Mouse (Mus musculus): ENCODE results near the gene Kcnh3. TPM values are rescaled to one million over a fixed set of nuclear protein-coding genes. Genes with fewer than 3 reads are reported as not detected.

Gene Kcnh3
- polyA plus RNA-seq, 1 experiment, result 0.04 TPM

DNA sequence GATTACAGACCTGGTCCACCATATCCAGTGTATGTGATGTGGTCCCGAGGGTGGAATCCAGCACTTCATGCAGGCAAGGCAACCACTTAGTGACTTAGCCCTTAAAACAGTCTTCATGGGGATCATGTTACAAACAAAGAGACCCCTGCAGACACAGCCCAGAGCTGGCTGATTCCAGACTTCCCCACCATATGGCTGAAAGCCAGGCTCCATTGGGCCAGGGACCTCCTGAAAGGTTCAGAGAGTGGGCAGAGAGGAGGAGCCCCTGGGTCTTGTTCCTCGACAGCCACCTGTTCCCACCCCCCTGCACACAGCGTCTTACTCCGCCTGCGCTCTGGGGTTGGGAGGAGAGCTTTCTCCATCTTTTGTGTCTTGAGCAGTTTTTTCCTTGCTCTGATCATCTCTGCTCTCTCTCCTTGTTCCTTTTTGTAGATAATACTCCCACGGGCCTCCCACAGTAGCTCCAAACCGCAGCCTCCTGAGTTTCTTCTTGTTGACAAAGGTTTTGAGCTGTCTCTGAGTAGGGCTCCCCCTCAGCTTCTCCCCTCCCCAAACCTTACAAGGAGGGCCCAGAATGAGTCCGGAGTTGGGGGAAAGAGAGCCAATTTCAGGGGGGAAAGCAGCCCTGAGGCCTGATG is 3.2 kb upstream of the Kcnh3 start:
- H3K79me2 ChIP-seq (ENCODE audit: control insufficient read depth, insufficient read depth), result no peaks in the 10 kb centered on the region
- H3K4me3 ChIP-seq (ENCODE audit: insufficient read depth, poor library complexity, severe bottlenecking), result no peak overlapping the region
- TF ChIP-seq MYOD1 (IDR thresholded peaks at IDR 0.05; ENCODE audit: control insufficient read depth, insufficient read length, low read depth), result no peak
- no peak for TF ChIP-seq CTCF (IDR thresholded peaks at IDR 0.05; ENCODE audit: control insufficient read depth, insufficient read depth, insufficient read length)
- TF ChIP-seq FOSL1 (IDR thresholded peaks at IDR 0.05; ENCODE audit: insufficient read depth, low read length, poor library complexity, severe bottlenecking), result no peak
- no peak for TF ChIP-seq MYOG (IDR thresholded peaks at IDR 0.05; ENCODE audit: control insufficient read depth, extremely low read depth, insufficient read length)
- TF ChIP-seq USF1 (IDR thresholded peaks at IDR 0.05; ENCODE audit: low read depth), result no peak
- no peak for TF ChIP-seq MAX (IDR thresholded peaks at IDR 0.05)
- TF ChIP-seq CEBPB (IDR thresholded peaks at IDR 0.05; ENCODE audit: low read depth), result no peak
- H3K27me3 ChIP-seq (ENCODE audit: control insufficient read depth, insufficient read depth, insufficient read length), result peaks cover 63% of the 10 kb centered on the region
- H3K36me3 ChIP-seq (ENCODE audit: control insufficient read depth, insufficient read depth), result no peaks in the 10 kb centered on the region
- no peak overlapping the region for H3ac ChIP-seq (ENCODE audit: control insufficient read depth, insufficient read length, low read depth)
- H3K79me3 ChIP-seq (ENCODE audit: low read depth), result no peaks in the 10 kb centered on the region

GRCm38 (mm10) chr15:99222794-99223584 is 1.7 kb upstream of the Kcnh3 start:
- Histone ChIP-seq H3ac (ENCODE audit: control insufficient read depth, insufficient read length, low read depth) (no peak overlapping the region), H3K79me3 (ENCODE audit: low read depth) (no peaks in the 10 kb centered on the region), H3K4me3 (ENCODE audit: insufficient read depth, poor library complexity, severe bottlenecking) (peak overlapping the region; percentile 28), H3K36me3 (ENCODE audit: control insufficient read depth, insufficient read depth) (no peaks in the 10 kb centered on the region), H3K79me2 (ENCODE audit: control insufficient read depth, insufficient read depth) (no peaks in the 10 kb centered on the region), H3K27me3 (ENCODE audit: control insufficient read depth, insufficient read depth, insufficient read length) (peaks cover 78% of the 10 kb centered on the region)
- TF ChIP-seq FOSL1 (IDR thresholded peaks at IDR 0.05; ENCODE audit: insufficient read depth, low read length, poor library complexity, severe bottlenecking) (no peak), CTCF (IDR thresholded peaks at IDR 0.05; ENCODE audit: control insufficient read depth, insufficient read depth, insufficient read length) (no peak), USF1 (IDR thresholded peaks at IDR 0.05; ENCODE audit: low read depth) (no peak), MYOD1 (IDR thresholded peaks at IDR 0.05; ENCODE audit: control insufficient read depth, insufficient read length, low read depth) (no peak), MAX (IDR thresholded peaks at IDR 0.05) (no peak), CEBPB (IDR thresholded peaks at IDR 0.05; ENCODE audit: low read depth) (no peak), MYOG (IDR thresholded peaks at IDR 0.05; ENCODE audit: control insufficient read depth, extremely low read depth, insufficient read length) (no peak)

- no peak for TF ChIP-seq MYOD1 (IDR thresholded peaks at IDR 0.05; ENCODE audit: control insufficient read depth, insufficient read length, low read depth)
- no peak for TF ChIP-seq MAX (IDR thresholded peaks at IDR 0.05)
- Histone ChIP-seq H3K79me2 (ENCODE audit: control insufficient read depth, insufficient read depth) (no peaks in the 10 kb centered on the region), H3ac (ENCODE audit: control insufficient read depth, insufficient read length, low read depth) (peak overlapping the region; percentile 55), H3K27me3 (ENCODE audit: control insufficient read depth, insufficient read depth, insufficient read length) (peaks cover 85% of the 10 kb centered on the region), H3K4me3 (ENCODE audit: insufficient read depth, poor library complexity, severe bottlenecking) (peak overlapping the region; percentile 28), H3K36me3 (ENCODE audit: control insufficient read depth, insufficient read depth) (no peaks in the 10 kb centered on the region), H3K79me3 (ENCODE audit: low read depth) (no peaks in the 10 kb centered on the region)
Measured at GRCm38 (mm10) chr15:99223585-99224207, 965 bp upstream of the Kcnh3 start.

DNA sequence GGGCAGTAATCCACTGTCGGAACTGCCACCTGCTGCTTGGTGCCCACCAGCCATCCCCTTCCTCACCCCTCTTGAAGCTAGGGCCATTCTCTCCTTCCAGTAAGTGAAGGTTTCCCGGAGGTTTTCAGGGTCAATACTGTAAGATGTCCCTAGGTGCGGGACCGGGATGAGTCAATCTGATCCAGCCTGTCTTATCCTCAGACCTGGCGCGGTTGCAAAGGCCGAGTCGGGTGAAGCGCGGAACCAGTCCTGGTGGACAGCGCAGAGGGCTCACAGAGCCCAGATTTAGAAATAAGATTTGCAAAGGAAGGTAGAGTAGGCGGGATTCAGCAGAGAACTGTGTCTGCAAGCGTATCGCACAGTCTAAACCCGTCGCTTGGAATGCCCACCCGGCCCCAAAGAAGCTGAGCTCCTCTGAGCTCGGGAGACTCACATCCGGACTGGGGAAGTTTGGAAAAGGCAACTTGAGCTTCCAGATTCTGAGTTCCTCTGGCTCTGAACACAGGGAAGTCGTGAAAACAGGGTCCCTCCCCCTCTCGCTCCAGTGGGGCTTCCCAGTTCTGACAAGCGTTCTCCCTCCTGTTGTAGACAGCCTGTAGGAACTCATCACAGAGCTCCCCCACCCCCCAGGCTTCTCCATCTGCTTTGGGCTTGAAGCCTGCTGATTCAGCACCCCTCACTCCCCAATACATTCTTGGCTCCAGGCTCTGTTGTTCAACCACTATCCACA is 585 bp downstream of the Kcnh3 start:
- no peaks in the 10 kb centered on the region for H3K36me3 ChIP-seq (ENCODE audit: control insufficient read depth, insufficient read depth)
- TF ChIP-seq USF1 (IDR thresholded peaks at IDR 0.05; ENCODE audit: low read depth) (no peak), MYOG (IDR thresholded peaks at IDR 0.05; ENCODE audit: control insufficient read depth, extremely low read depth, insufficient read length) (no peak)
- no peaks in the 10 kb centered on the region for H3K79me3 ChIP-seq (ENCODE audit: low read depth)
- H3ac ChIP-seq (ENCODE audit: control insufficient read depth, insufficient read length, low read depth), result no peak overlapping the region
- H3K79me2 ChIP-seq (ENCODE audit: control insufficient read depth, insufficient read depth), result no peaks in the 10 kb centered on the region
- no peak overlapping the region for H3K4me3 ChIP-seq (ENCODE audit: insufficient read depth, poor library complexity, severe bottlenecking)
- H3K27me3 ChIP-seq (ENCODE audit: control insufficient read depth, insufficient read depth, insufficient read length), result peaks cover 91% of the 10 kb centered on the region

DNA sequence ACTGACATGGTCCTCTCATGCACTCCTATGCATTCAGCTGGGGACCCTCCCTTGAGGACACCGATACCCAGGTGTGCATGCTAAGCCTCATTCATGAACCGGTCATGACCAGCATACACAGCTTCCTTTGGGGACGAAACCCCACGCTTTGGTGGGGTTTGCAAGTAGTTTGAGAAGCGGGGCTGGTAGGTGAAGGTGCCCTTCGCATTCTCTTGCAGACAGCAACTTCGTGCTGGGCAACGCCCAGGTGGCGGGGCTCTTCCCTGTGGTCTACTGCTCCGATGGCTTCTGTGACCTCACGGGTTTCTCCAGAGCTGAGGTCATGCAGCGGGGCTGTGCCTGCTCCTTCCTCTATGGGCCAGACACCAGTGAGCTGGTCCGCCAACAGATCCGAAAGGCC is 1.4 kb downstream of the Kcnh3 start:
- Histone ChIP-seq H3K4me3 (ENCODE audit: insufficient read depth, poor library complexity, severe bottlenecking) (no peak overlapping the region), H3K36me3 (ENCODE audit: control insufficient read depth, insufficient read depth) (no peaks in the 10 kb centered on the region), H3K79me2 (ENCODE audit: control insufficient read depth, insufficient read depth) (no peaks in the 10 kb centered on the region), H3ac (ENCODE audit: control insufficient read depth, insufficient read length, low read depth) (no peak overlapping the region), H3K79me3 (ENCODE audit: low read depth) (no peaks in the 10 kb centered on the region), H3K27me3 (ENCODE audit: control insufficient read depth, insufficient read depth, insufficient read length) (peaks cover 95% of the 10 kb centered on the region)
- TF ChIP-seq CEBPB (IDR thresholded peaks at IDR 0.05; ENCODE audit: low read depth) (no peak), MYOG (IDR thresholded peaks at IDR 0.05; ENCODE audit: control insufficient read depth, extremely low read depth, insufficient read length) (no peak), USF1 (IDR thresholded peaks at IDR 0.05; ENCODE audit: low read depth) (no peak), MAX (IDR thresholded peaks at IDR 0.05) (no peak), FOSL1 (IDR thresholded peaks at IDR 0.05; ENCODE audit: insufficient read depth, low read length, poor library complexity, severe bottlenecking) (no peak)
